Mouse (Mus musculus): ENCODE measurements around the gene Cd59b.

DNA sequence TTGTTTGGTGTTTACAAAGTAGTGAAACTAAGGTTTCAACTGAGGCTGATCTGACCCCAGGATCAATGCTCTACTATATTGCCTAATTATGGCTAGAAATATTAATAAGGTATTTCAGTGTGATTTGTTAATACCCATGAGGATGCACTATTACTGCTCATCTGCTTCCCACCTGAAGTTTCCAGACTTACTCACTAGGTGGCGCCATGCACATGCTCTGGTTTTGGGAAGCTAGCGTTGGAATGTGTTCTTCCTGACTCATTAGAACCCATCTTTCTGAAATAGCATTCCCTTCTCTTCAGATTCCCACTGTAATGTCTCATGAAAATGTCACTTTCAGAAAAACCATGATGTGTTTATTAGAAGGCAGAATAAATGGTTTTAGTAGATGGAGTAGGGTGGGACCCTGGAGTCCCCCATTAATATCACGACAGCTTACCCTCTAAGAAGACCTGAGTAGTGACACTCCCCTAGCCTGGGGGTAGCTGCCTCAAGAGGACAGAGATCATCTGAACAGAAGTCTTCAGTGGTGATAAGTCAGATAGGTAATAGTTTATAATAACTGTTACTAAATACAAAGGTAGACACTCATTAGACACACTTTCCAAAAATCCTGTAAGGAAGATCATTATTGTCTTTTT is 34.7 kb upstream of the Cd59b start:
- TF ChIP-seq CTCF (IDR thresholded peaks at IDR 0.05; ENCODE audit: insufficient read depth, low read length) (peak; percentile 65), POLR2A (IDR thresholded peaks at IDR 0.05; ENCODE audit: borderline replicate concordance, extremely low read depth, low read depth, low read length) (no peak)

Data from lung, adult 2 months (tissue).